ENCODE assay signal across 10 mouse cellular contexts in the genomic region with DNA sequence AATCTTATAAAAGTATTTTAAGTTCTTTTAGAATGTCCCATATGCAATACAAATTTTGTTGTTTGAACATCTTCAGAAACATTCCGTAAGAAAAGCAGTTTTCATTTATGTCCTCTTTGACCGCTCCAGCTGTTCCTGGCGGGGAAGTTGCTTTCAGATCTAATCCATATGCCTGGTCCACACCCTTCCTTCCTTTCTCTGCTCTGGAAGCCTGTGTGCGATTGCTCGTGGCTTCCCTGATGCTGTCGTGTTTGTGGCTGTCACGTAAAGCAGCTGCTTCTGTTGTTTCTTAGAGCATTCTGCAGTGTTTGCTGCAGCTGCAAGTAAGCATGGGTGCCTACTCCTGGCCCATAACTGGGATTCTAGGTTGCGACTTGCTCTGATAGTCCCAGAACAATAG. TPM values are rescaled to one million over a fixed set of nuclear protein-coding genes. Genes with fewer than 3 reads are reported as not detected.
DNase-seq lines count a peak whose midpoint lies in the region; ATAC-seq and TF ChIP-seq lines count a peak whose summit lies in the region.
"Had no signal": no experiment of that assay in that cellular context is flagged by ENCODE, and none has a peak within 500 bp of the region (broad histone marks: within the 10 kb centered on the region; RNA-seq: fewer than 3 reads in every experiment).

No protein-coding gene starts in this region.

- peak overlapping the region; percentile 60 for H3K9ac ChIP-seq in heart, adult 2 months (ENCODE audit: low read depth, low read length)
- no peak overlapping the region for H3K9ac ChIP-seq in liver, postnatal 0 days (replicated peaks)
- H3K9ac ChIP-seq in neural tube, embryonic 15.5 days (replicated peaks): no peak overlapping the region
- H3K9ac ChIP-seq: neural tube, embryonic 13.5 days had no signal

- TF ChIP-seq CTCF in heart, adult 2 months (IDR thresholded peaks at IDR 0.05): no peak
- TF ChIP-seq CTCF in kidney, adult 2 months (conservative IDR thresholded peaks at IDR 0.05; ENCODE audit: insufficient read depth, insufficient read length, low read depth, low read length): no peak
- TF ChIP-seq CTCF in liver, postnatal 0 days (IDR thresholded peaks at IDR 0.05; ENCODE audit: low read depth): no peak

- intact Hi-C loops in heart, adult 2 months (cut with DNase I): no loop called here

- 30% methylated on average over 8 of the region's 8 CpGs for WGBS in heart, adult 2 months
- WGBS in kidney, adult 2 months: 52% methylated on average over 8 of the region's 8 CpGs
- WGBS in liver, postnatal 0 days (ENCODE audit: insufficient replicate concordance): 48% methylated on average over 8 of the region's 8 CpGs
- 82% methylated on average over 8 of the region's 8 CpGs for WGBS in neural tube, embryonic 15.5 days

- H3K4me2 ChIP-seq in liver, postnatal 0 days (ENCODE audit: low read depth, low read length): peak overlapping the region; percentile 59
- H3K4me2 ChIP-seq in neural tube, embryonic 15.5 days: no peak overlapping the region
- H3K4me2 ChIP-seq: neural tube, embryonic 13.5 days had no signal

- ATAC-seq in liver, postnatal 0 days: no peak
- ATAC-seq in cerebellum, adult (ENCODE audit: insufficient number of reproducible peaks, low FRiP score, low TSS enrichment): no peak
- no peak for ATAC-seq in neural tube, embryonic 15.5 days (ENCODE audit: low FRiP score)
- ATAC-seq: Patski had no signal

- H3K79me2 ChIP-seq in heart, adult 2 months (replicated peaks; ENCODE audit: control insufficient read depth, insufficient read depth, low read length): no peaks in the 10 kb centered on the region

- no peaks in the 10 kb centered on the region for H3K27me3 ChIP-seq in heart, adult 2 months (ENCODE audit: control insufficient read depth, insufficient read depth, low read length)
- H3K27me3 ChIP-seq in kidney, adult 2 months (replicated peaks; ENCODE audit: control insufficient read depth, insufficient read depth, low read length): no peaks in the 10 kb centered on the region
- no peaks in the 10 kb centered on the region for H3K27me3 ChIP-seq in liver, postnatal 0 days (ENCODE audit: insufficient read depth, low read length)
- H3K27me3 ChIP-seq in neural tube, embryonic 15.5 days (replicated peaks): no peaks in the 10 kb centered on the region
- H3K27me3 ChIP-seq: neural tube, embryonic 13.5 days; Patski had no signal

- peak; percentile 25 for DNase-seq in MEL-GATA-1-ER (ENCODE audit: extremely low read depth, low read depth)
- peak; percentile 44 to 49 for DNase-seq in heart, adult 2 months
- DNase-seq in kidney, adult 2 months: peak; percentile 48
- DNase-seq in liver, postnatal 0 days: no peak
- no peak for DNase-seq in thymus, postnatal 25 days
- no peak for DNase-seq in embryo, embryonic 11 days

- peak; percentile 68; the same call in 1 of the 2 replicates for TF ChIP-seq POLR2A in heart, adult 2 months (IDR thresholded peaks at IDR 0.05; ENCODE audit: insufficient read depth, low read depth, low read length)
- TF ChIP-seq POLR2A in kidney, adult 2 months (IDR thresholded peaks at IDR 0.05; ENCODE audit: low read depth, low read length): no peak

- peak overlapping the region; percentile 86 for H3K27ac ChIP-seq in heart, adult 2 months
- peak overlapping the region; percentile 57; the same call in 1 of the 2 replicates for H3K27ac ChIP-seq in kidney, adult 2 months (ENCODE audit: insufficient read depth, low read depth, low read length)
- peak overlapping the region; percentile 46 for H3K27ac ChIP-seq in liver, postnatal 0 days (ENCODE audit: low read depth)
- no peak overlapping the region for H3K27ac ChIP-seq in neural tube, embryonic 15.5 days (replicated peaks)
- H3K27ac ChIP-seq: neural tube, embryonic 13.5 days had no signal

- H3K36me3 ChIP-seq in heart, adult 2 months (ENCODE audit: control insufficient read depth, insufficient read depth, low read length): no peaks in the 10 kb centered on the region
- H3K36me3 ChIP-seq in kidney, adult 2 months (ENCODE audit: control insufficient read depth, insufficient read depth, low read length): no peaks in the 10 kb centered on the region
- peaks cover 8% of the 10 kb centered on the region; the same call in 1 of the 2 replicates for H3K36me3 ChIP-seq in liver, postnatal 0 days (replicated peaks; ENCODE audit: insufficient read depth, low read length)
- no peaks in the 10 kb centered on the region for H3K36me3 ChIP-seq in neural tube, embryonic 15.5 days
- H3K36me3 ChIP-seq: neural tube, embryonic 13.5 days had no signal

- TF ChIP-seq EP300 in heart, adult 2 months (IDR thresholded peaks at IDR 0.05; ENCODE audit: insufficient read depth, low read depth, low read length): peak; percentile 89
- no peak for TF ChIP-seq EP300 in liver, postnatal 0 days (IDR thresholded peaks at IDR 0.05; ENCODE audit: low read depth)

- peaks cover 6% of the 10 kb centered on the region for H3K4me1 ChIP-seq in heart, adult 2 months (ENCODE audit: control insufficient read depth, insufficient read depth, low read length)
- H3K4me1 ChIP-seq in kidney, adult 2 months (ENCODE audit: control insufficient read depth, insufficient read depth, low read length): no peaks in the 10 kb centered on the region
- peaks cover 24% of the 10 kb centered on the region for H3K4me1 ChIP-seq in liver, postnatal 0 days (ENCODE audit: insufficient read depth)
- no peaks in the 10 kb centered on the region for H3K4me1 ChIP-seq in neural tube, embryonic 15.5 days
- H3K4me1 ChIP-seq: neural tube, embryonic 13.5 days had no signal

- H3K4me3 ChIP-seq in heart, adult 2 months: peak overlapping the region; percentile 7; the same call in 1 of the 2 replicates
- no peak overlapping the region for H3K4me3 ChIP-seq in kidney, adult 2 months (ENCODE audit: insufficient read depth, low read depth, low read length)
- H3K4me3 ChIP-seq in liver, postnatal 0 days (ENCODE audit: low read depth, low read length): no peak overlapping the region; the same call in 1 of the 2 replicates
- no peak overlapping the region for H3K4me3 ChIP-seq in neural tube, embryonic 15.5 days (replicated peaks)
- H3K4me3 ChIP-seq: neural tube, embryonic 13.5 days had no signal

- H3K9me3 ChIP-seq in liver, postnatal 0 days (ENCODE audit: low read length): no peaks in the 10 kb centered on the region
- no peaks in the 10 kb centered on the region for H3K9me3 ChIP-seq in neural tube, embryonic 15.5 days (replicated peaks)
- H3K9me3 ChIP-seq: neural tube, embryonic 13.5 days had no signal

RNA-seq across cellular contexts. Expression of a gene that starts 32.4 kb away (rescaled TPM):
- 10 to 100 TPM; 47.8 to 51.1 TPM for total RNA-seq in heart, adult 2 months (2021)
- polyA plus RNA-seq in heart, adult 2 months (2012; rRNA removed): 20.4 and 35.6 TPM in 2 replicates
- polyA plus RNA-seq in kidney, adult 2 months (2012; rRNA removed): 24.0 and 27.7 TPM in 2 replicates
- 71.7 and 73.7 TPM in 2 replicates for polyA plus RNA-seq in liver, postnatal 0 days (2015; fragmentation: Nextera tagmentation; extraction: Ambion mirVana)
- polyA plus RNA-seq in neural tube, embryonic 15.5 days (2015; fragmentation: Nextera tagmentation; extraction: Ambion mirVana): 196 and 199 TPM in 2 replicates

RNA-seq across cellular contexts. Expression of a gene that starts 36.6 kb away (rescaled TPM):
- 1 to 10 TPM; 1.5 to 1.8 TPM for total RNA-seq in heart, adult 2 months (2021)
- polyA plus RNA-seq in heart, adult 2 months (2012; rRNA removed): 0.61 and 1.3 TPM in 2 replicates
- polyA plus RNA-seq in kidney, adult 2 months (2012; rRNA removed): 0.62 and 0.67 TPM in 2 replicates
- polyA plus RNA-seq in liver, postnatal 0 days (2015; fragmentation: Nextera tagmentation; extraction: Ambion mirVana): 2.7 and 2.8 TPM in 2 replicates
- 1.3 and 3.6 TPM in 2 replicates for polyA plus RNA-seq in neural tube, embryonic 15.5 days (2015; fragmentation: Nextera tagmentation; extraction: Ambion mirVana)

Comparison
In these comparisons a context has a peak if more than half of its experiments do, and no peak if none do; other contexts are left out.
1. DNase-seq: peak in MEL-GATA-1-ER (single experiment), heart, adult 2 months (2 of 2) and kidney, adult 2 months (single experiment); none in liver, postnatal 0 days (single experiment), thymus, postnatal 25 days (single experiment) and embryo, embryonic 11 days (single experiment).